Mouse (Mus musculus): ENCODE data around the gene Med21.

Med21 gene

GRCm38 (mm10) chr6:146678136-146679070 lies 36.1 kb downstream of the Med21 start:
- no peak for DNase-seq (ENCODE audit: low read depth, low spot score)

- no peak for DNase-seq (ENCODE audit: low read depth, low spot score)
These were observed 41.5 kb downstream of the Med21 start for GRCm38 (mm10) chr6:146683881-146684280.

- DNase-seq (ENCODE audit: low read depth, low spot score) = peak; percentile 16
These were observed 43.5 kb downstream of the Med21 start for GRCm38 (mm10) chr6:146685781-146686308.

- no peak for DNase-seq (ENCODE audit: low read depth, low spot score)
These were observed 44.3 kb downstream of the Med21 start for GRCm38 (mm10) chr6:146686463-146687196.

- no peak for DNase-seq (ENCODE audit: low read depth, low spot score)
These were observed 45.7 kb downstream of the Med21 start for GRCm38 (mm10) chr6:146688010-146688409.

- DNase-seq (ENCODE audit: low read depth, low spot score) = no peak
These were observed 46.5 kb downstream of the Med21 start for GRCm38 (mm10) chr6:146688861-146689260.

GRCm38 (mm10) chr6:146697767-146698166 lies 55.4 kb downstream of the Med21 start:
- DNase-seq (ENCODE audit: low read depth, low spot score) = no peak

- DNase-seq (ENCODE audit: low read depth, low spot score) = no peak
These were observed 56.0 kb downstream of the Med21 start for GRCm38 (mm10) chr6:146698376-146698775.

Data from CD4-positive helper T cell, adult 2 months (primary cell).